In the genomic region with DNA sequence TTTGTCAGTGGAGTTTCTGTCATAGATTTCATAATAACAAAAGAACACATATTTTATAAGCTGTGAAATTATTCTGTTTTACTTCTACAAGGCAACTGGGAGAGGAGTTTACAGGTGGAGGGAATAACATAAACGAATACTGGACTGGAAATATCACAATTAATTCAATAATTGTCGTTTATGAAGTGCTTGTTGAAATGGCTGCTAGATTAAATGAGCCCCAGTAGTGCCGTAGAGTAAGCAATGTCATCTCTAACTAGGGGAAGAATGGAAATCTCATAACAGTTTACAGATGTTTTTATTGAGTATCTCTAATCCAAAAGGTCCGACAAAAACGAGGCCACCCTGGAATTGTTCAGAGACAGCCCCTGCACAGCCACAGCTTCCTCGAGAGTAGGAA, we compare ENCODE assay signal across 19 mouse cellular contexts.
DNase-seq lines count a peak whose midpoint lies in the region; ATAC-seq lines count a peak whose summit lies in the region.
"Had no signal": no experiment of that assay in that cellular context is flagged by ENCODE, and none has a peak within 500 bp of the region (broad histone marks: within the 10 kb centered on the region; RNA-seq: fewer than 3 reads in every experiment).

No protein-coding gene starts in this region.

- H3K9ac ChIP-seq in limb, embryonic 13.5 days = no peak overlapping the region
- H3K9ac ChIP-seq in embryonic facial prominence, embryonic 13.5 days = no peak overlapping the region
- H3K9ac ChIP-seq: forebrain, embryonic 13.5 days; forebrain, embryonic 15.5 days; forebrain, postnatal 0 days had no signal

- H3K27me3 ChIP-seq in limb, embryonic 13.5 days = no peaks in the 10 kb centered on the region
- no peaks in the 10 kb centered on the region for H3K27me3 ChIP-seq in limb, embryonic 10.5 days (ENCODE audit: low read depth, poor library complexity, severe bottlenecking)
- no peaks in the 10 kb centered on the region for H3K27me3 ChIP-seq in embryonic facial prominence, embryonic 13.5 days
- H3K27me3 ChIP-seq: forebrain, embryonic 13.5 days; forebrain, embryonic 15.5 days had no signal

- 0 out of 2 replicates have a peak, but pooled peaks cover 11% of the 10 kb centered on the region for H3K4me1 ChIP-seq in limb, embryonic 13.5 days
- peaks cover 16% of the 10 kb centered on the region for H3K4me1 ChIP-seq in limb, embryonic 10.5 days
- H3K4me1 ChIP-seq in embryonic facial prominence, embryonic 13.5 days = 0 out of 2 replicates have a peak, but pooled peaks cover 12% of the 10 kb centered on the region

- H3K27ac ChIP-seq in limb, embryonic 13.5 days = no peak overlapping the region
- no peak overlapping the region for H3K27ac ChIP-seq in limb, embryonic 10.5 days
- H3K27ac ChIP-seq in embryonic facial prominence, embryonic 13.5 days = no peak overlapping the region
- H3K27ac ChIP-seq: forebrain, embryonic 13.5 days; forebrain, embryonic 15.5 days had no signal

- DNase-seq in limb, embryonic 10.5 days (ENCODE audit: low spot score) = no peak
- DNase-seq in retina, embryonic 14.5 days (ENCODE audit: low spot score) = peak; percentile 11
- no peak for DNase-seq in retina, postnatal 1 day
- peak; percentile 3 for DNase-seq in hindlimb bud, embryonic 11.5 days (ENCODE audit: extremely low spot score, low read depth, low spot score)
- no peak for DNase-seq in cerebellum, postnatal 4 days (ENCODE audit: low spot score in 2 of 2)
- no peak for DNase-seq in adipocyte (ENCODE audit: low spot score)
- DNase-seq: adrenal gland, adult 8-10 months; adrenal gland, postnatal 14 days; adrenal gland, postnatal 36 days; cerebellum, adult 11-12 months; cerebellum, adult 2 months; cerebellum, adult 9-10 months; cerebellum, postnatal 10 days; cerebellum, postnatal 25 days; forebrain, postnatal 0 days had no signal

- 15% methylated on average over 6 of the region's 6 CpGs for WGBS in limb, embryonic 13.5 days
- WGBS in limb, embryonic 10.5 days = 40% methylated on average over 6 of the region's 6 CpGs
- WGBS in embryonic facial prominence, embryonic 13.5 days = 18% methylated on average over 6 of the region's 6 CpGs

- ATAC-seq in limb, embryonic 13.5 days (ENCODE audit: low FRiP score, low read depth) = peak; percentile 66; the same call in 1 of the 2 replicates
- ATAC-seq in embryonic facial prominence, embryonic 13.5 days (ENCODE audit: insufficient number of reproducible peaks, insufficient read depth, low FRiP score, low TSS enrichment, low read depth) = no peak

- no peaks in the 10 kb centered on the region for H3K36me3 ChIP-seq in limb, embryonic 13.5 days
- no peaks in the 10 kb centered on the region for H3K36me3 ChIP-seq in limb, embryonic 10.5 days
- H3K36me3 ChIP-seq in embryonic facial prominence, embryonic 13.5 days = no peaks in the 10 kb centered on the region
- H3K36me3 ChIP-seq: forebrain, embryonic 15.5 days had no signal

- no peak overlapping the region for H3K4me2 ChIP-seq in limb, embryonic 13.5 days (replicated peaks)
- 0 out of 2 replicates have a peak overlapping the region, but pooled peaks have one; percentile 3 for H3K4me2 ChIP-seq in embryonic facial prominence, embryonic 13.5 days
- H3K4me2 ChIP-seq: forebrain, embryonic 13.5 days; forebrain, embryonic 15.5 days had no signal

- H3K4me3 ChIP-seq in limb, embryonic 13.5 days = no peak overlapping the region
- no peak overlapping the region for H3K4me3 ChIP-seq in limb, embryonic 10.5 days
- H3K4me3 ChIP-seq in embryonic facial prominence, embryonic 13.5 days = no peak overlapping the region
- H3K4me3 ChIP-seq: forebrain, embryonic 13.5 days; forebrain, embryonic 15.5 days had no signal

- H3K9me3 ChIP-seq in limb, embryonic 13.5 days = no peaks in the 10 kb centered on the region
- no peaks in the 10 kb centered on the region for H3K9me3 ChIP-seq in limb, embryonic 10.5 days (replicated peaks)
- H3K9me3 ChIP-seq in embryonic facial prominence, embryonic 13.5 days = no peaks in the 10 kb centered on the region
- H3K9me3 ChIP-seq: forebrain, embryonic 13.5 days; forebrain, embryonic 15.5 days had no signal

Comparison
In these comparisons a context has a peak if more than half of its experiments do, and no peak if none do; other contexts are left out.
1. DNase-seq: peak in retina, embryonic 14.5 days (single experiment) and hindlimb bud, embryonic 11.5 days (single experiment); none in limb, embryonic 10.5 days (single experiment), retina, postnatal 1 day (single experiment), cerebellum, postnatal 4 days (0 of 2) and adipocyte (single experiment).